In genomic region chr5:24902835-24903234, GRCm38 (mm10) we compare ENCODE assay signal across 9 mouse cellular contexts.
DNase-seq lines count a peak whose midpoint lies in the region; ATAC-seq and TF ChIP-seq lines count a peak whose summit lies in the region.
"Had no signal": no experiment of that assay in that cellular context is flagged by ENCODE, and none has a peak within 500 bp of the region (broad histone marks: within the 10 kb centered on the region; RNA-seq: fewer than 3 reads in every experiment).

No protein-coding gene starts in this region.

- intact Hi-C loops in gastrocnemius, adult 2 months (cut with DNase I): loop anchor here (1.0 kb wide), 1 partner anchor 108 kb away; no protein-coding TSS in a partner anchor

- no peak overlapping the region for H3K9ac ChIP-seq in liver, embryonic 11.5 days (ENCODE audit: low read depth, low read length)

- H3K4me2 ChIP-seq in liver, embryonic 11.5 days: no peak overlapping the region
- H3K4me2 ChIP-seq: heart, embryonic 13.5 days had no signal

- no peaks in the 10 kb centered on the region for H3K36me3 ChIP-seq in spleen, adult 2 months (ENCODE audit: control insufficient read depth, insufficient read depth, low read length)
- H3K36me3 ChIP-seq in liver, embryonic 11.5 days (ENCODE audit: control insufficient read depth, insufficient read depth, low read length): no peaks in the 10 kb centered on the region
- no peaks in the 10 kb centered on the region for H3K36me3 ChIP-seq in splenic B cell, adult 2 months (ENCODE audit: control insufficient read depth, insufficient read depth, low read length, poor library complexity, severe bottlenecking)

- H3K27ac ChIP-seq in spleen, adult 2 months (ENCODE audit: insufficient read depth, low read length): no peak overlapping the region
- no peak overlapping the region for H3K27ac ChIP-seq in gastrocnemius, adult 2 months
- H3K27ac ChIP-seq in liver, embryonic 11.5 days (ENCODE audit: low read depth, low read length): no peak overlapping the region
- H3K27ac ChIP-seq: heart, embryonic 13.5 days had no signal

- TF ChIP-seq CTCF in spleen, adult 2 months (IDR thresholded peaks at IDR 0.05; ENCODE audit: extremely low read depth, insufficient read depth, insufficient read length, insufficient replicate concordance): peak; percentile 76; the same call in 1 of the 2 replicates
- peak; percentile 80 for TF ChIP-seq CTCF in gastrocnemius, adult 2 months (IDR thresholded peaks at IDR 0.05)

- DNase-seq in adrenal gland, adult 2 months: peak; percentile 35
- DNase-seq in adrenal gland, adult 8-10 months: no peak
- peak in 1 of 2 experiments; percentile 37 for DNase-seq in spleen, adult 2 months (ENCODE audit: low read depth in 1 of 2, low spot score in 2 of 2)
- DNase-seq in spleen, adult 12 weeks (ENCODE audit: low spot score): no peak
- peak; percentile 57 for DNase-seq in gastrocnemius, adult 2 months
- DNase-seq in liver, embryonic 11.5 days (ENCODE audit: low spot score): no peak
- DNase-seq in splenic B cell, adult 2 months (ENCODE audit: low read depth, low spot score): peak; percentile 74
- DNase-seq in right cerebral cortex, postnatal 4 days: no peak

- no peak overlapping the region for H3K4me3 ChIP-seq in spleen, adult 2 months (ENCODE audit: extremely low read depth, insufficient read depth, insufficient read length)
- H3K4me3 ChIP-seq in gastrocnemius, adult 2 months: no peak overlapping the region
- no peak overlapping the region for H3K4me3 ChIP-seq in liver, embryonic 11.5 days (ENCODE audit: low read depth, low read length)
- H3K4me3 ChIP-seq: heart, embryonic 13.5 days had no signal

- peak; percentile 44; the same call in 1 of the 2 replicates for ATAC-seq in liver, embryonic 11.5 days (replicated peaks; ENCODE audit: low FRiP score)

- H3K9me3 ChIP-seq in liver, embryonic 11.5 days (ENCODE audit: control insufficient read depth, low read length): no peaks in the 10 kb centered on the region
- H3K9me3 ChIP-seq: heart, embryonic 13.5 days had no signal

- WGBS in spleen, adult 2 months: 51% methylated on average over 4 of the region's 4 CpGs
- 33% methylated on average over 4 of the region's 4 CpGs for WGBS in liver, embryonic 11.5 days

- TF ChIP-seq POLR2A in spleen, adult 2 months (IDR thresholded peaks at IDR 0.05; ENCODE audit: low read depth, low read length): no peak

- H3K27me3 ChIP-seq in spleen, adult 2 months (ENCODE audit: control insufficient read depth, insufficient read depth, low read length): no peaks in the 10 kb centered on the region
- no peaks in the 10 kb centered on the region for H3K27me3 ChIP-seq in liver, embryonic 11.5 days (replicated peaks; ENCODE audit: control insufficient read depth, insufficient read depth, low read length)
- no peaks in the 10 kb centered on the region for H3K27me3 ChIP-seq in splenic B cell, adult 2 months (ENCODE audit: control insufficient read depth, insufficient read depth, low read length, poor library complexity, severe bottlenecking)
- H3K27me3 ChIP-seq: heart, embryonic 13.5 days had no signal

- no peaks in the 10 kb centered on the region; the same call in 1 of the 2 replicates for H3K4me1 ChIP-seq in spleen, adult 2 months (ENCODE audit: control insufficient read depth, insufficient read depth, insufficient read length)
- peaks cover 5% of the 10 kb centered on the region; the same call in 1 of the 2 replicates for H3K4me1 ChIP-seq in liver, embryonic 11.5 days (replicated peaks; ENCODE audit: control insufficient read depth, insufficient read depth, low read length)

Comparison
In these comparisons a context has a peak if more than half of its experiments do, and no peak if none do; other contexts are left out.
1. DNase-seq: peak in adrenal gland, adult 2 months (single experiment), gastrocnemius, adult 2 months (single experiment) and splenic B cell, adult 2 months (single experiment); none in adrenal gland, adult 8-10 months (single experiment), spleen, adult 12 weeks (single experiment), liver, embryonic 11.5 days (single experiment) and right cerebral cortex, postnatal 4 days (single experiment).